Mouse (Mus musculus) gastrocnemius, adult 8-10 months (tissue): ENCODE results near the gene Gcm1. TPM values are rescaled to one million over a fixed set of nuclear protein-coding genes. Genes with fewer than 3 reads are reported as not detected.
"Not testable (repeated sequence)": the region's sequence is repeated elsewhere in the genome, so short reads cannot be mapped to it uniquely, and the experiment has no call there.

ENCODE experiments used
- DNase-seq, 2 experiments: peaks; one replicate each; pipeline ENCODE4 v3.0.0; 2022; ENCODE audit warnings: low spot score in 2 of 2
- total RNA-seq, 4 experiments: library from RNA; stranded (reverse); gene quantifications; 2 replicates each; pipeline ENCODE4 v1.2.4; 2022

The Gcm1 gene
- total RNA-seq, 4 experiments from 2014 or later, result not detected

DNA sequence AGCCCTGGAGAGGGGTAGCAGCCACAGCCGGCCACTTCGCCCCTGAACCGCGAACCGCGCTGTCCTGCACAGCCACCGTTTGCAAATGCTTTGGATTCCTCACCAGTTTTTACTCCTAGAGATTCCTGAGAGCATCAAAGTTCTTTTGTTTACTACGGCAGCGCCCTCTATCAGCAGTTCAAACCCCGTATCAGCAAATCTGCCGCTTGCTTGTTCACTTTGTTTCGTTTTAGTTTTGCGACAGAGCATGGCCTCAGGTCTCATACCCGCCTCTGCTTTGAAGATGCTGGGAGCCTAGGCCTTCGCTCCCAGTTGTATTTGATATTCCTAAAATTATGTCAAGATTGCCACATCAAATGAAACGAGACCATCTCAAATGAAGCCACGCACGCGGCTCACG, 5.0 kb upstream of the Gcm1 start:
- DNase-seq, result no peak

DNA sequence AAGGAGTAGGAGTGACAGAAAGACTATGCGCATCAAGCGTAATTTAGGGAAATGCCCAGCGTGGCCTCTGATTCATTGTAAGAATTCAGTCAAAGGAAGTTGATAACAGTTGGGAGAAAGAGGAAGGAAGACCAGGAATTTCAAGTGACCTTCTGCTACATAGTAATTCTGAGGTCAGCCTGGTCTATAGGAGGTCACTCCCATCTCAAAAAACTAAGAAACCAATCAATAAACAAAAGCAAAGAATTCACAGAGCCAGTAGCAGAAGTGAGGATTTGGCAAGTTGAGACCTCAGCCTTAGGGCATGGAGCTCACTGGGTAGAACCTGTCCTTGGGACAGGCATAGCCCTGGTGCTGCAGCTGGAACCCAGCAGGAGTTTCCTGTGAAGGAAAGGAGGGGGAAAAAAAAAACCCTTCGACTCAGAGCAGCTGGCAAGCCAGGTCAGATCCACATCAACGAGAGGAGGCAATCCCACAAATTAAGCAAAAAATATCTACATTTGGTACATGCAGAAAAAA, 1.2 kb upstream of the Gcm1 start:
- no peak for DNase-seq

DNA sequence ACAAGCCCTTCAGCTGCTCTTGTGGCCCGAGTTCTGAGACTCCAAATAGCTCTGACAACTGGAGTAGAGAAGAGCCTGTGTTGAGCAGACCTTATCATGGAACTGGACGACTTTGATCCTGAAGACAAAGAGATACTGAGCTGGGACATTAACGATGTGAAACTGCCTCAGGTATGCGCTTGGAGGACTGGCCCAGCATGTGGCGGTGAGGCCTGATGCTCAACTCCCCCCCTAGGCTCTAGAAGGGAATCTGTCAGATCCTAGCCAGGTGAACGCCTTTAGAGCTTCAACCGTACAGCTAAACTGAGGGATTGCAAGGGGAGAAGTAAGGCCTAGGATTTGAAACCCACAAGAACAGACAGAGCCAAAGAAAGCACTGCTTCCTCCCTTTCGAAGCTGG, 2.1 kb downstream of the Gcm1 start:
- DNase-seq, result no peak

DNA sequence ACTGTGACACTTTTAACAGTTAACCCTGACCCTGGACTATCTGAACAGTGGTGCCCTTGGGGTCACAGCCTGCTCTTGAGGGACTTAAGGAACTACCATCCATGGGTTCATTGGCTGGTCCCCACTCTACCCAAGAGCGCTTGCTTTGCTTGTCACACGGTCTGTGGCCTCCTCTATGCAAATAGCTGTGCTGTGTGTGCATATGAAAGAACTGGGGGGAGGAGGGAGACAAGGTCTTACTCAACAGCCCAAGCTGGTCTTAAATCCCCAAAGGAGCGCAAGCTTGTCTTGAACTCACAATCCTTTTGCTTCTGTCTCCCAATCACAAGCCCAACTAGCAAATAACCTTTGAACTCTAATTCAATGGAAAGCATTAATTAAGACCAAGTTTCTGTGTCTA, 2.6 kb downstream of the Gcm1 start:
- no peak for DNase-seq

DNA sequence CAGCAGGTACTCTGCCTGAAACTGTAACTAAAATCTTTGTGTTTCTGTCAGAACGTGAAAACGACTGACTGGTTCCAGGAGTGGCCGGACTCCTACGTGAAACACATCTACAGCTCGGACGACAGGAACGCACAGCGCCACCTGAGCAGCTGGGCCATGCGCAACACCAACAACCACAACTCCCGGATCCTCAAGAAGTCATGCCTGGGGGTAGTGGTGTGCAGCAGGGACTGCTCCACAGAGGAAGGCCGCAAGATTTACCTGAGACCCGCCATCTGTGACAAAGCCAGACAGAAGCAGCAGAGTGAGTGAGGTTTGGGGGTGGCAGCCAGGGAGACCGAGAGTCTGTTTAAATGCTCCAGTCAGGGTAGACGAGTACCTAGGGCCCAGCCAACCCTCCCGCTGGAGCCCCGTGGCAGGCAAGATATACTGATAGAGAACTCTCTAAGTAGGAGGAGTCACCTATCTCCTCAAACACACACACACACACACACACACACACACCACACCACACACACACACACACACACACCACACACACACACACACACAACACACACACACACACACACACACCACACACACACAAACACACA, 7.9 kb downstream of the Gcm1 start:
- DNase-seq, result no peak

DNA sequence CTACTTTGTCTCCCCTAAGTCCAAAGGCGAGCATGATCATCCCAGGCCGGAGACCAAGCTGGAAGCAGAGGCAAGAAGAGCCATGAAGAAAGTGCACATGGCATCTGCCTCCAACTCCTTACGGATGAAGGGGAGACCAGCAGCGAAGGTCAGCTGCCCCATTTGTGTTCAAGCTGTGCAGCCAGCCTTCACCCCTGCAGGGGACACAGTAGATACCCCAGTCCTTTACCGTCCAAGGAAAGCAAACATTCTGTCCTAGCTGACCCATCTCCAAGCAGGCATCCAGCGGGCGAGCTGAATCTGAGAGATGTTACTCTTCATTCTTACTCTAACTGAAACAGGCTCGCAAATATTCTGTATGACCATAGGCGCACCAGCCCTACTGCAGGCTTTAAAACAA, 10.7 kb downstream of the Gcm1 start:
- no peak for DNase-seq

DNA sequence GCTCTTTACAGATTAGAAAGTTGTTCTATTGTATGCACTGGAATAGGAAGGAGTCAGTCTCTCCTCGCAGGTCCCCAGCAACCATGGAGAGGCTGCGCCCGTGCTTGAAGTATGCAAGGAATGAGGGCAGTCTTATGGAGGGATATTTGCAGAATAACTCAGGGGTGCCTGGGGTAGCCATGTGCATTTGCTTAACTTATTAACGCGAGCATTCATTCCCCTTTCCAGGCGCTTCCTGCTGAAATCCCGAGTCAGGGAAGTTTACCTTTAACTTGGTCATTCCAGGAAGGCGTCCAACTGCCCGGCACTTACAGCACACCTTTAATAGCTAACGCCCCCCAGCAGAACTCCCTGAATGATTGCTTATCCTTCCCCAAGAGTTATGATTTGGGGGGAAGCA, 12.4 kb downstream of the Gcm1 start:
- no peak for DNase-seq

DNA sequence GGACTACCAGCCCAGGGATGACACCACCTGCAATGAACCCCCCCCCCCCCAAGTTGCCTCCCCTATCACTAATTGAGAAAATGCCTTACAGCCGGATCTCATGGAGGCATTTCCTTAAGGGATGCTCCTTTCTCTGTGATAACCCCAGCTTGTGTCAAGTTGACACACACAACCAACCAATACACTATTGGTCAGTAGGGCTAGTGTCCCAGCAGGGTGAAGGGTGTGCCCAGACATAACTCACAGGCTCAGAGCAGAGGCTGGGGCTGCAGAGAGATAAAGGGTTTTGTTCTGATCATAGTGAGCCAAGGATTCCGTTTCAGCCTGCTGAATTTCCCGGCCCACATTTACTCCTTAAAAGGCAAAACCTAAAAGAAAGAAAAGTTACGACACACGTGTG, 18.8 kb downstream of the Gcm1 start:
- no peak for DNase-seq

DNA sequence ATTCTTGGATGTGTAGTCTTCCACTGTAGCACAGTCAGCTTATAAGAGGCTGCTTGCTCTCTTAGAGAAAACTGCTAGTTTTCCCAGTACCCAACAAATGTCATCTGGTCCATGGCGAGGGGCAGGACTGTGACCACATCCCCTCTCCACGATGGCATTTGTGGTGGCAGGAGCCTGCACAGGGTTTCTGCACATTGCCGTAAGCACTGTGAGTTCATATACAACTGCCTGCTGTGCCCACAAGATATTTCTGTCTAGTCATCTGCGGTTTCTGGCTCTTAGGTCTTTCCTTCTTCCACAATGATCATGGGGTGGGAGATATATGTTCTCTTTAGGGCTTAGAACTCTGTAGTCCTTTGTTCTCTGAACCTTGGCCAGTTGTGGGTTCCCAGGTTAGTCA, 19.9 kb downstream of the Gcm1 start:
- no peak for DNase-seq

DNA sequence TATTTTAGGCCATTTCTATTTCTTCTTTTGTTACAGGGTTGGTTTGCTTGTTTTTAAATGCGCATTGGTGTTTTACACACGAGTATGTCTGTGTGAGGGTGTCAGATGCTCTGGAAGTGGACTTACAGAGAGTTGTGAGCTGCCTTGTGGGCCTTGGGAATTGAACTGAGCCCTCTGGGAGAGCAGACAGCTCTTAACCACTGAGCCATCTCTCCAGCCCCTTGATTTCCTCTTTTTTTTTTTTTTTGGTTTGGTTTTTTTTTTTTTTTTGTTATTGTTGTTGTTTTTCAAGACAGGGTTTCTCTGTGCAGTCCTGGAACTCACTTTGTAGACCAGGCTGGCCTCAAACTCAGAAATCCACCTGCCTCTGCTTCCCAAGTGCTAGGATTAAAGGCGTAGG, 21.6 kb downstream of the Gcm1 start:
- DNase-seq, result not testable (repeated sequence)

DNA sequence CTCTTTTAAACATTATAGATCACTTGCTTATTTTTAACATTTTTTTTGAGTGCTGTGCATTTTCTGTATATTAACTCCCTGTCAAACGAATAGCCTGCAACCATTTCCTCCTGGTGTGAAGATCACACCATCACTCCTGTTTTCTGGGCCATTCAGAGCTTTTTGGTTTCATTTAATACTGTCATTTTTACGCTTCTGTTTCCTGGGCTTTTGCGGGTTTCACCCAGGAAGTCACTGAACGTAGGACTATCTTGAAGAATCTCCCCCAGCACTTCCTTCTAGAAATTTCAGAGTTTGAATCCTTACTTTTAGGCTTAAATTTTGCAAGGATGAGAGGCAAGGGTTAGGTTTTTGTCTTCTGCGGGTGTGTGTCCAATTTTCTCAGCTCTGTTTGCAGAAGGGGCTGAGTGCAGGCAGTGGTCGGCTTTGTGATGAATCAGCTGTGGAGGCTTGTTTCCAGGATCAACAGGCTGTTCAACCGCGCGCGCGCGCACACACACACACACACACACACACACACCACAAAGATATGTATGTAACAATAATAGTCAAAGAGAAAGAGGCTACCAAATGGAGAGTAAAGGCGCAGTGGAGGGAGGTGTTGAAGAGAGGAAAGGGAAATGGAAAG, 22.1 kb downstream of the Gcm1 start:
- no peak for DNase-seq

DNA sequence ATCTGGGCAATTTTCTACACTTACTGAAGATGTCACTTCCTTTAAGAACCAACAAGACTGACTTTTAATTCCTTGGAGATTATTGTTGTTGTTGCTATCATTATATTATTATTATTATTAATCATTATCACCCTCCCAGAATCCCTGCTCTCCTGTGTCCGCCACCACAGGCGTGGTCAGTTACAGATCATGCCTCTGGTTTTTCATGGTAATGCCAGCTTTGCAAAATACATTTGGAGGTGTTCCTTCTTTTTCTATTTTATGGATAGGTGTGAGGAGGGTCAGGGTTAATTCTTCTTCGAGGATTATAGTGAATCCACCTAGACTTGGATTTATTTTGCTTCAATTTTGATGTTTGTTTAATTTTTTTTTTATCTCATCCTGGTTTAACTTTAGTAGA, 23.5 kb downstream of the Gcm1 start:
- DNase-seq, result no peak

DNA sequence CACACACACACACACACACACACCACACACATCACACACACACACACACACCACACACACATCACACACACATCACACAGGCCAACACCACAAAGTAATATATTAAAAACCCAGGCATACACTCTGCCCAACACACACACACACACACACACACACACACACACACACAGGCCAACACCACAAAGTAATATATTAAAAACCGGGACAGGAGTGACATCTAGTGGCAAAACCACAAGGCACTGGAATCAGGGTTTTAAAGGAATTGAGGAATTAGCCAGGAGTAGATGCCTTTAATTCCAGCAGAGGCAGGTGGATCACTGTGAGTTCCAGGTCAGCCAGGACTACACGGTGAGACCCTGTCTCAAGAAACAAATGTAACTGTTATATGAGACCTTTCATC, 26.5 kb downstream of the Gcm1 start:
- DNase-seq, result no peak

DNA sequence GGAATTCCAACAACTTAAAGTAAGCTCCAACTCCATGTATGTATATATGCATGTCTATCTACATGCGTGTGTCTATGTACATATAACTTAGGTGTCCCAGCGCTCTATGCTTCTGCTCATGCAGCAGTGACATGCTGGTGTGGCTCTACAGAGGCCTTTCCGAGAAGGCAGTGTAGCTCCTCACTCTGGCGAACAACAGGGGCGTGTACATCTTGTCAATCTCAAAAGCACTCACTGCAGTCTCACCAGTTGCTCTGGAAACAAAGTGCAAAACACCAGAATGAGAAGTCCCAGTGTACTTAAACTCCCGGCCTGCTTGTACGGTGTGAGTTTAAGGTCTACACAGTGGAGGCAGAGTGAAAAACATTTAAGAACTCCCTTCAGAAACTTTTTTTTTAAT, 30.1 kb downstream of the Gcm1 start:
- no peak for DNase-seq

DNA sequence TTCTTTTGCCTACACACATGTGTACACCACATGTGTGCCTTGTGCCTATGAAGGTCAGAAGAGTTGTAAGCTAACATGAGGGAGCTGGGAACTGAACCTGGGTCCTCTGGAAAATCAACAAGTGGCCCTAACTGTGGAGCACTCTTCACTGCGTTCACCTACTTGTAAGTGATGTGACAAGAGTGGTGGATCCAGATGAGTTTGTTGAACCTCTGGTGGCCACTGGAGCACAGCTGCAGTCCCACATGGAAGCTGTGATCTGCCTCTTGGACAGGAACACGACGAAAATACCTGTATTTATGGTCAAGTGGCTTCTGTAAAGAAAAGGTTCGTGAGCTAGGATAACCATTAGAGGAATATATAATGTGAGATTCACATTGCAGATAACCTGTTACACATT, 32.6 kb downstream of the Gcm1 start:
- DNase-seq, result no peak

DNA sequence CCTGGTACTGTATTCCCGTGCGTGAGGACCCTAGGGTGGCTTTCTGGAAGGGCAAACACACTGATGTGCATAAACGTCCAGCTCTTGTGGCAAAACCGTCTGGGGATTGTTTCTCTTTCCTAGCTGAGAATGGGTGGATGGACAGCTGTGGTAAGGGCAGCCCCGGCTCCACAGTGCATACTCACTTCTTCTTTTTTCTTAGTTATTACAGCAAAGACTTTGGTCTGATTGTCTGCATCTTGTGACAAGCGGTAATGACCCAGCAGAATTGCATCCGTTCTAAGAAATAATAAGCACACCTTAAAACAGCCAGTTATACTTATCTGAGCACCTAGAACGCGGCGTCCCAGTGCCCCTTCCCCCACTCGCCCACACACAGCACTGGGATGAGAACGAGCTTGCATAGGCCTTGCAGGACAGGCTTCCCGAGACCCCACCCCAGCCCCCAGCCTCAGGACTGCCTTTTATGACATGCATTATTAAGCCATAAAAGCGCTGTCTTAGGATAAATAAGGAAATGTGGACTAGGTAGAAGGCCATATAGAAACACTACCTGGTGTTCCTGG, 34.1 kb downstream of the Gcm1 start:
- no peak for DNase-seq

DNA sequence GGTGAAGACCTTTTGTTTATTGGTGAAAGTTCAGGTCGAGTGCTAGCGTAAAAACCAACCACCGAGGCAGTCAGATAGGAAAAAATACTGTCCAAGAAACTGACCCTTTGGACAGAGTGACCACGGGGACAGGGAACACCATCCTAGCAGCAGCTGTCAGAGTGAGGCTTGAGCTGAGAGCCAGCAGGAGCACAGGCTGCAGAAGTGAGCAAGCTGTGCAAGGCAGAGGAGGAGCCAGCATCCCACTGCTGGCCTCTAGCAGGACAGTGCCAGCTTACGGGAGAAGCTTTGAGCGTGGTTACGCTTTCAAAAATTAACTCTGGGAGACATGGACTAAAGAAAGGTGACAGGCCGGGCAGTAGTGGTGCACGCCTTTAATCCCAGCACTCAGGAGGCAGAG, 36.0 kb downstream of the Gcm1 start:
- no peak for DNase-seq

DNA sequence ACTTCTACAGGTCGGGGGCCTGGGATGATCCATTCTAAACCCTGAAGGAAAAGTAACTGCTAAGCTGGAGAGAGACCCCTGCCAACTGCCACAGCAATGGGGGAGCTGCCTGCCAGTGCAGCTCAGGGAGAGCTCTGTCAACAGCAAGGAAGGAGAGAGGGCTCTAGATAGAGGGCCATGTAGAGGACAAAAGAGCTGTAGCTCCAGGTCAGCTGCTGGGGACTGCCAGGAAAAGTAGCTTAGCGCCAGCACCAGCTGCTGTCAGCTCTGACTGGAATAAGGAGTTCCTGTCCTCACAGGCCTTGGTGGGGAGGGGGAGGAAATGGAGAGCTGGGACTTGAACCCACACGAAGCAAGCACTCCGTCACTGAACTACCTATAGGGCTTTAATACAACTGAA, 36.8 kb downstream of the Gcm1 start:
- no peak for DNase-seq

DNA sequence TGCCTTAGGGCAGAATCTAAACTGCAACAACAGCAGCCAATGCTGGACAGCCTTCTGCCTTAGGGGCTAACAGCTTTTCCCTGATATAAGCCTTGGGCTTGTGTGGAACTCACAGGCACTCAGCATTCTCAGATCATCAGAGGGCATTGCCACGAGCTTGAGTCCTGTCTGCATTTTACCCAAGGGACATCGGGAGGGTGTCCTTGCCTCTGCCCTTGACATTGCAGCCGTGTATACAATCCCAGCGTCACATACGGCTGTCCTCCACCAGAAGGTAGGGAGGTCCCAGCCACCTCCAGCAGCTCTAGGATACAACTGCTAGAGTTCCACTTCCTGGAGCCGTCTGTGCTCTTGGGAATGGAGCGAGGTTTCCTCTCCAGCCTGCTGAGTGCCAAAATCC, 37.2 kb downstream of the Gcm1 start:
- no peak for DNase-seq

DNA sequence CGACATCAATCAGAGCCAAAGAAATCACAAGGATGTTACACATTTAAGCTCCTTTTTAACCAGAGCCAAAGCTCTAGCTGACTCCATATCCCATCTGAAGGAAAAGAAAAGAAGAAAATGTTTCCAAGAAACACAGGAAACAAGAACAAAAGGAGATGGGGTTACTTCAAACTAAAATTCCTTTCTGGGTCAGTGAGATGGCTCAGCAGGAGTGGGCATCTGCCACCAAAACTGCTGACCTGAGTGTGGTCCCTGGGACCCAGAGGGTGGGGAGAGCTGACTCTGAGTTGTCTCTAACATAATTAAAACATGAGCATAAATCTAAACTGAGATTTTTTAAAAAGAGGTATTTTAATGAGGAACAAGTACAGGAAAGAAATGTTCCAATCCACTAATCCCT, 38.2 kb downstream of the Gcm1 start:
- no peak for DNase-seq

DNA sequence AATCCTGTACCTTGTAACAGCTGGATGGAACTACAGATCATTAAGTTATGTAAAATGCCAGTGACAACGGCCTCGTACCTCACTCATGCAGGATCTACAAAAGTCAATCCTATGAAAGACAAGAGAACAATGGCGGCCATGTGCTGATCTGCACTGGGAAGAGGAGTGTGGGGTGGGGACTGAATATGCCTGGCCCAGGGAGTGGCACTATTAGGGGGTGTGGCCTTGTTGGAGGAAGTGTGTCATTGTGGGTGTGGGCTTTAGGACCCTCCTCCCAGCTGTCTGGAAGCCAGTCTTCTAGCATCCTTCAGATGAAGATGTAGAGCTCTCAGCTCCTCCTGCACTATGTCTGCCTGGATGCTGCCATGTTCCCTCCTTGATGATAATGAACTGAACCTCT, 38.9 kb downstream of the Gcm1 start:
- DNase-seq, result no peak

DNA sequence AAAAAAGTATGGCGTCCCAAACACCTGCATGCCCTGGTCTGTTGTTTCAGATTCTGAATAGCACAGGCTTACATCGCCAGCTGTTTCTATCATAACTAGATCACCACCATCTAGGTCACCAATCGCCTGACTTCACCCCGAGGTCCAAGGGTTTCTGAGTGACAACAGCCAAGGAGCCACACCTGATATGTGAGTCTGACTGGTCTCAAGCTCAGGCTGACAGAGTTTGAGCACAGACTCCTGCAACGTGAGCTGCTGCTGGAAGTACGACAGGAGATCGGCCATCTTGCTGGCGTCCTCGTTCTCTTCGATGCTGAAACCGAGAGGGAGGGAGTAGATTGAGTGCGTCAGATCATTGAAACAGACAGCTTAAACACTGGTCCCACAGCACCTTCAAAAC, 44.0 kb downstream of the Gcm1 start:
- DNase-seq, result peak; percentile 34 to 42

DNA sequence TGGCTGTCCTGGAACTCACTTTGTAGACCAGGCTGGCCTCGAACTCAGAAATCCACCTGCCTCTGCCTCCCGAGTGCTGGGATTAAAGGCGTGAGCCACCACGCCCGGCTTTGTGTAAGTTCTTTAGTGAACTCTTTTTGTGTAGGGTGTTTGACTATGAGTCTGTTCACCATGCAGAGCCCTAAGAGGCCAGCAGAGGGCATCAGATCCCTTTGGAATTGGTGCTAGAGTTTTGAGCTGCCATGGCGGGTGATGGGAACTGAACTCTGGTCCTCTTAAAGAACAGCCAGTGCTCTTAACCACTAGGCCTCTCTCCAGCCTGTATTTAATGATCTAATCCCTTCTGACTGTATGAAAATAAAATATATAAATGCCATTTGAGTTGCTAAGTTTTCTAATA, 44.7 kb downstream of the Gcm1 start:
- no peak for DNase-seq
